21 mouse cellular contexts compared by ENCODE assay signal in genomic region chr13:63771009-63771408, GRCm38 (mm10). TPM values are rescaled to one million over a fixed set of nuclear protein-coding genes. Genes with fewer than 3 reads are reported as not detected.
A peak's percentile ranks its signal among the peaks of the same experiment; 100 is the strongest.
DNase-seq lines count a peak whose midpoint lies in the region; ATAC-seq and TF ChIP-seq lines count a peak whose summit lies in the region.
"Had no signal": no experiment of that assay in that cellular context is flagged by ENCODE, and none has a peak within 500 bp of the region (broad histone marks: within the 10 kb centered on the region; RNA-seq: fewer than 3 reads in every experiment).

No protein-coding gene starts in this region.

- ATAC-seq in lung, postnatal 0 days, result peak; percentile 44
- ATAC-seq in Patski, result peak; percentile 99
- ATAC-seq: hindbrain, postnatal 0 days; intestine, postnatal 0 days; midbrain, embryonic 16.5 days had no signal

- no peaks in the 10 kb centered on the region for H3K4me1 ChIP-seq in lung, postnatal 0 days (ENCODE audit: insufficient read depth, low read depth, low read length)
- H3K4me1 ChIP-seq: forebrain, embryonic 12.5 days; heart, embryonic 15.5 days; stomach, embryonic 15.5 days had no signal

- POLR2A ChIA-PET in Patski (lab: Charles Lee), result no interaction called here

- CTCF ChIA-PET in Patski (lab: Charles Lee), result interaction anchor here (1.5 kb wide), 1 partner anchor 8 kb away, joined by 3 read pairs; no protein-coding TSS in a partner anchor

- no peak for TF ChIP-seq CTCF in lung, postnatal 0 days (IDR thresholded peaks at IDR 0.05)
- no peak for TF ChIP-seq CTCF in Patski (IDR thresholded peaks at IDR 0.05)

- no peak overlapping the region for H3K4me3 ChIP-seq in lung, postnatal 0 days (ENCODE audit: low read depth, low read length)
- H3K4me3 ChIP-seq: forebrain, embryonic 12.5 days; heart, embryonic 15.5 days; stomach, embryonic 15.5 days had no signal

- in situ Hi-C loops in Patski (cut with MboI; ENCODE audit: low pct_unique_long_range_greater_than_20kb), result no loop called here

- DNase-seq in lung, postnatal 0 days (ENCODE audit: low spot score), result peak; percentile 44
- DNase-seq in lung, postnatal 25 days (ENCODE audit: low spot score), result no peak
- DNase-seq in Patski (ENCODE audit: low read depth, low spot score), result peak; percentile 96
- DNase-seq in lung, postnatal 14 days, result peak; percentile 7
- no peak for DNase-seq in gastrocnemius, postnatal 4 days (ENCODE audit: low spot score in 2 of 2)
- no peak for DNase-seq in kidney, postnatal 14 days
- DNase-seq in kidney, adult 11 months, result no peak
- DNase-seq: cerebellum, adult 11 months; cerebellum, postnatal 10 days; gastrocnemius, postnatal 14 days; layer of hippocampus, postnatal 36 days; liver; right cerebral cortex, postnatal 25 days had no signal

- no peaks in the 10 kb centered on the region for H3K27me3 ChIP-seq in lung, postnatal 0 days (replicated peaks; ENCODE audit: insufficient read depth, low read length)
- H3K27me3 ChIP-seq in Patski, result no peaks in the 10 kb centered on the region
- H3K27me3 ChIP-seq: CH12.LX; forebrain, embryonic 12.5 days; heart, embryonic 15.5 days; stomach, embryonic 15.5 days had no signal

- H3K4me2 ChIP-seq in lung, postnatal 0 days (replicated peaks; ENCODE audit: low read depth, low read length), result no peak overlapping the region
- H3K4me2 ChIP-seq: forebrain, embryonic 12.5 days; heart, embryonic 15.5 days; stomach, embryonic 15.5 days had no signal

- H3K27ac ChIP-seq in lung, postnatal 0 days (ENCODE audit: low read length), result no peak overlapping the region
- H3K27ac ChIP-seq: forebrain, embryonic 12.5 days; heart, embryonic 15.5 days; hindbrain, postnatal 0 days; kidney, postnatal 0 days; stomach, embryonic 15.5 days had no signal

- H3K36me3 ChIP-seq in lung, postnatal 0 days (ENCODE audit: insufficient read depth, low read length), result no peaks in the 10 kb centered on the region
- H3K36me3 ChIP-seq: forebrain, embryonic 12.5 days; heart, embryonic 15.5 days; stomach, embryonic 15.5 days had no signal

- 56% methylated on average over 3 of the region's 3 CpGs for WGBS in lung, postnatal 0 days

- no peaks in the 10 kb centered on the region for H3K9me3 ChIP-seq in lung, postnatal 0 days (ENCODE audit: low read length)
- H3K9me3 ChIP-seq: forebrain, embryonic 12.5 days; heart, embryonic 15.5 days; stomach, embryonic 15.5 days had no signal

- no peak overlapping the region for H3K9ac ChIP-seq in lung, postnatal 0 days (replicated peaks; ENCODE audit: low read depth)
- H3K9ac ChIP-seq: forebrain, embryonic 12.5 days; heart, embryonic 15.5 days; stomach, embryonic 15.5 days had no signal

- no peak for TF ChIP-seq EP300 in lung, postnatal 0 days (IDR thresholded peaks at IDR 0.05)

RNA-seq across cellular contexts. Expression of gene Ercc6l2, which starts 44.0 kb away (rescaled TPM):
- polyA plus RNA-seq in lung, postnatal 0 days (2015; fragmentation: Nextera tagmentation; extraction: Ambion mirVana), result 11.1 and 14.8 TPM in 2 replicates
- 22.5 TPM for polyA plus RNA-seq in Patski (2021)
- total RNA-seq in gastrocnemius, postnatal 4 days (2021), result 10 to 100 TPM; 18.2 to 21.4 TPM

Comparison
In these comparisons a context has a peak if more than half of its experiments do, and no peak if none do; other contexts are left out.
1. DNase-seq: peak in lung, postnatal 0 days (single experiment), Patski (single experiment) and lung, postnatal 14 days (single experiment); none in lung, postnatal 25 days (single experiment), gastrocnemius, postnatal 4 days (0 of 2), kidney, postnatal 14 days (single experiment) and kidney, adult 11 months (single experiment).